Mouse (Mus musculus): ENCODE results near the gene Foxa2. TPM values are rescaled to one million over a fixed set of nuclear protein-coding genes. Genes with fewer than 3 reads are reported as not detected.

Foxa2 gene
- total RNA-seq, 2 experiments from 2014 or later = not detected

GRCm38 (mm10) chr2:148013382-148013781 is 33.4 kb downstream of the Foxa2 start:
- ATAC-seq (replicated peaks; ENCODE audit: poor library complexity, severe bottlenecking) = no peak

GRCm38 (mm10) chr2:148009049-148009448 is 37.7 kb downstream of the Foxa2 start:
- no peak for ATAC-seq (replicated peaks; ENCODE audit: poor library complexity, severe bottlenecking)

GRCm38 (mm10) chr2:148004554-148005521 is 41.9 kb downstream of the Foxa2 start:
- ATAC-seq (replicated peaks; ENCODE audit: poor library complexity, severe bottlenecking) = no peak

GRCm38 (mm10) chr2:148003511-148003910 is 43.3 kb downstream of the Foxa2 start:
- no peak for ATAC-seq (replicated peaks; ENCODE audit: poor library complexity, severe bottlenecking)

- no peak for ATAC-seq (replicated peaks; ENCODE audit: poor library complexity, severe bottlenecking)
These were observed 48.4 kb downstream of the Foxa2 start for GRCm38 (mm10) chr2:147998206-147998966.

- ATAC-seq (replicated peaks; ENCODE audit: poor library complexity, severe bottlenecking) = no peak
These were observed 50.0 kb downstream of the Foxa2 start for GRCm38 (mm10) chr2:147996781-147997180.

- ATAC-seq (replicated peaks; ENCODE audit: poor library complexity, severe bottlenecking) = no peak
These were observed 52.9 kb downstream of the Foxa2 start for GRCm38 (mm10) chr2:147993821-147994220.

- no peak for ATAC-seq (replicated peaks; ENCODE audit: poor library complexity, severe bottlenecking)
These were observed 53.7 kb downstream of the Foxa2 start for GRCm38 (mm10) chr2:147992935-147993679.
